25 mouse cellular contexts compared by ENCODE assay signal in the genomic region with DNA sequence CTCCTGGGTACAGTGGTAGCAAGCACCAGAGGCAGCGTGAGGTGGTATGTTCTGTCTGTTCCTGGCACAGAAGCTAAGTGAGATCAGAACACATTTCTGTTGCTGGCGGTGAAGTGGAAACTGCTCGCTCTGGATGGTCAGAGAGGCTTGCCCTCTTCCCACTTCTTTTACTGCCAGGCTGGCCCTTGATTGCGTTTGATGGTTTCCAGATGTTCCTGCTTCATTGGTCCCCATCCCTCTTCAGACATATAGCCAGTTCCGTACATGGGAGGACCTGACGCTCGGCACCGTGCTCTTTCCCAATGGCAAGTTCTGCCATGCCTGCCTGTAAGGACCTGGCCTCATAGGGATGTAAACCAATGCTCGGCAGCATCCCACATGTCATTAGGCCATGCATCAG.
A peak's percentile ranks its signal among the peaks of the same experiment; 100 is the strongest.
DNase-seq lines count a peak whose midpoint lies in the region; ATAC-seq and TF ChIP-seq lines count a peak whose summit lies in the region.
"Had no signal": no experiment of that assay in that cellular context is flagged by ENCODE, and none has a peak within 500 bp of the region (broad histone marks: within the 10 kb centered on the region; RNA-seq: fewer than 3 reads in every experiment).

No protein-coding gene starts in this region.

- H3K4me3 ChIP-seq in embryonic facial prominence, embryonic 11.5 days (ENCODE audit: low read depth, low read length), result no peak overlapping the region
- H3K4me3 ChIP-seq in limb, embryonic 11.5 days (ENCODE audit: low read depth, low read length), result no peak overlapping the region
- no peak overlapping the region for H3K4me3 ChIP-seq in gastrocnemius, adult 2 months
- H3K4me3 ChIP-seq: embryonic facial prominence, embryonic 13.5 days; erythroblast, embryonic 14.5 days; forebrain, embryonic 12.5 days; forebrain, embryonic 15.5 days; hindbrain, embryonic 10.5 days; hindbrain, embryonic 13.5 days; intestine, embryonic 15.5 days had no signal

- no peak overlapping the region for H3K9ac ChIP-seq in embryonic facial prominence, embryonic 11.5 days (replicated peaks; ENCODE audit: low read length)
- H3K9ac ChIP-seq in limb, embryonic 11.5 days (ENCODE audit: low read length), result no peak overlapping the region
- H3K9ac ChIP-seq: embryonic facial prominence, embryonic 13.5 days; forebrain, embryonic 12.5 days; forebrain, embryonic 15.5 days; hindbrain, embryonic 13.5 days; intestine, embryonic 15.5 days had no signal

- ATAC-seq in embryonic facial prominence, embryonic 11.5 days (replicated peaks; ENCODE audit: insufficient number of reproducible peaks, low FRiP score, low TSS enrichment, low read depth), result no peak
- ATAC-seq in limb, embryonic 11.5 days (ENCODE audit: insufficient number of reproducible peaks, low FRiP score, low TSS enrichment, low read depth), result no peak
- ATAC-seq in frontal cortex, adult (ENCODE audit: low TSS enrichment), result no peak
- ATAC-seq: forebrain, embryonic 15.5 days; hindbrain, embryonic 16.5 days; intestine, embryonic 15.5 days had no signal

- H3K36me3 ChIP-seq in embryonic facial prominence, embryonic 11.5 days (replicated peaks; ENCODE audit: control insufficient read depth, insufficient read depth, low read depth, low read length), result no peaks in the 10 kb centered on the region
- no peaks in the 10 kb centered on the region for H3K36me3 ChIP-seq in limb, embryonic 11.5 days (ENCODE audit: control insufficient read depth, insufficient read depth, low read length)
- H3K36me3 ChIP-seq: embryonic facial prominence, embryonic 13.5 days; forebrain, embryonic 12.5 days; forebrain, embryonic 15.5 days; hindbrain, embryonic 10.5 days; hindbrain, embryonic 13.5 days; intestine, embryonic 15.5 days had no signal

- H3K27ac ChIP-seq in embryonic facial prominence, embryonic 11.5 days (replicated peaks; ENCODE audit: low read depth, low read length), result no peak overlapping the region
- no peak overlapping the region for H3K27ac ChIP-seq in limb, embryonic 11.5 days (replicated peaks; ENCODE audit: low read depth, low read length)
- no peak overlapping the region for H3K27ac ChIP-seq in gastrocnemius, adult 2 months
- H3K27ac ChIP-seq: embryonic facial prominence, embryonic 13.5 days; forebrain, embryonic 12.5 days; forebrain, embryonic 15.5 days; hindbrain, embryonic 10.5 days; hindbrain, embryonic 13.5 days; intestine, embryonic 15.5 days had no signal

- no peaks in the 10 kb centered on the region; the same call in 1 of the 2 replicates for H3K4me1 ChIP-seq in embryonic facial prominence, embryonic 11.5 days (ENCODE audit: control insufficient read depth, insufficient read depth, low read length)
- H3K4me1 ChIP-seq in limb, embryonic 11.5 days (ENCODE audit: control insufficient read depth, insufficient read depth, low read length), result no peaks in the 10 kb centered on the region
- H3K4me1 ChIP-seq: forebrain, embryonic 12.5 days; forebrain, embryonic 15.5 days; hindbrain, embryonic 10.5 days; intestine, embryonic 15.5 days had no signal

- H3K27me3 ChIP-seq in embryonic facial prominence, embryonic 11.5 days (ENCODE audit: control insufficient read depth, insufficient read depth, low read length), result no peaks in the 10 kb centered on the region
- H3K27me3 ChIP-seq in limb, embryonic 11.5 days (ENCODE audit: control insufficient read depth, insufficient read depth, low read length), result no peaks in the 10 kb centered on the region
- H3K27me3 ChIP-seq: forebrain, embryonic 12.5 days; forebrain, embryonic 15.5 days; intestine, embryonic 15.5 days had no signal

- no peak overlapping the region for H3K4me2 ChIP-seq in embryonic facial prominence, embryonic 11.5 days (ENCODE audit: low read depth, low read length)
- no peak overlapping the region for H3K4me2 ChIP-seq in limb, embryonic 11.5 days (ENCODE audit: low read depth, severe bottlenecking)
- H3K4me2 ChIP-seq: embryonic facial prominence, embryonic 13.5 days; forebrain, embryonic 12.5 days; forebrain, embryonic 15.5 days; heart, embryonic 11.5 days; hindbrain, embryonic 13.5 days; intestine, embryonic 15.5 days had no signal

- WGBS in embryonic facial prominence, embryonic 11.5 days, result 44% methylated on average over 9 of the region's 9 CpGs
- WGBS in limb, embryonic 11.5 days, result 19% methylated on average over 9 of the region's 9 CpGs

- H3K9me3 ChIP-seq in embryonic facial prominence, embryonic 11.5 days (replicated peaks; ENCODE audit: control insufficient read depth, low read length), result no peaks in the 10 kb centered on the region
- H3K9me3 ChIP-seq in limb, embryonic 11.5 days (ENCODE audit: control insufficient read depth, low read length), result no peaks in the 10 kb centered on the region
- H3K9me3 ChIP-seq: embryonic facial prominence, embryonic 13.5 days; forebrain, embryonic 12.5 days; forebrain, embryonic 15.5 days; hindbrain, embryonic 10.5 days; hindbrain, embryonic 13.5 days; intestine, embryonic 15.5 days had no signal

- intact Hi-C loops in gastrocnemius, adult 2 months (cut with DNase I), result no loop called here

- DNase-seq in heart, adult 11 months, result peak; percentile 60
- no peak for DNase-seq in heart, adult 18-20 months
- peak; percentile 55 for DNase-seq in embryonic facial prominence, embryonic 11.5 days (ENCODE audit: low spot score)
- DNase-seq in limb, embryonic 11.5 days (ENCODE audit: low spot score), result peak; percentile 37
- no peak for DNase-seq in gastrocnemius, adult 2 months
- DNase-seq in heart, postnatal 4 days, result no peak
- DNase-seq: adrenal gland, adult 8-10 months; adrenal gland, postnatal 25 days; B cell, adult 2 months; cerebellum, adult 11-12 months; cerebellum, adult 8-10 months; cerebellum, postnatal 10 days; cerebellum, postnatal 36 days; gastrocnemius, postnatal 25 days; kidney, adult 11 months had no signal

- no peak for TF ChIP-seq CTCF in gastrocnemius, adult 2 months (IDR thresholded peaks at IDR 0.05)

Comparison
In these comparisons a context has a peak if more than half of its experiments do, and no peak if none do; other contexts are left out.
1. DNase-seq: peak in heart, adult 11 months (single experiment), embryonic facial prominence, embryonic 11.5 days (single experiment) and limb, embryonic 11.5 days (single experiment); none in heart, adult 18-20 months (0 of 2), gastrocnemius, adult 2 months (single experiment) and heart, postnatal 4 days (single experiment).